Comparison of ENCODE assay signal across 10 mouse cellular contexts in genomic region chr4:63186281-63186870, GRCm38 (mm10). TPM values are rescaled to one million over a fixed set of nuclear protein-coding genes. Genes with fewer than 3 reads are reported as not detected.
DNase-seq lines count a peak whose midpoint lies in the region; ATAC-seq and TF ChIP-seq lines count a peak whose summit lies in the region.
"Had no signal": no experiment of that assay in that cellular context is flagged by ENCODE, and none has a peak within 500 bp of the region (broad histone marks: within the 10 kb centered on the region; RNA-seq: fewer than 3 reads in every experiment).

No protein-coding gene starts in this region.

- peak; percentile 80 for ATAC-seq in intestine, embryonic 16.5 days
- ATAC-seq in lung, embryonic 14.5 days (ENCODE audit: insufficient read depth) = peak; percentile 93
- peak; percentile 91 for ATAC-seq in stomach, embryonic 16.5 days (ENCODE audit: insufficient read depth, low FRiP score)
- ATAC-seq in granulocyte monocyte progenitor cell, adult 5-6 weeks (replicated peaks; ENCODE audit: poor library complexity, severe bottlenecking) = no peak

- H3K36me3 ChIP-seq in intestine, embryonic 16.5 days (ENCODE audit: control insufficient read depth, insufficient read depth, low read length) = no peaks in the 10 kb centered on the region
- no peaks in the 10 kb centered on the region for H3K36me3 ChIP-seq in lung, embryonic 14.5 days (ENCODE audit: insufficient read depth)
- H3K36me3 ChIP-seq in stomach, embryonic 16.5 days (ENCODE audit: control insufficient read depth, insufficient read depth, low read length) = no peaks in the 10 kb centered on the region
- H3K36me3 ChIP-seq: G1E had no signal

- no peak for TF ChIP-seq CTCF in lung, embryonic 14.5 days (IDR thresholded peaks at IDR 0.05; ENCODE audit: low read depth)

- no peaks in the 10 kb centered on the region for H3K9me3 ChIP-seq in intestine, embryonic 16.5 days (ENCODE audit: control insufficient read depth, low read length)
- H3K9me3 ChIP-seq in lung, embryonic 14.5 days (ENCODE audit: low read depth, low read length) = no peaks in the 10 kb centered on the region
- no peaks in the 10 kb centered on the region for H3K9me3 ChIP-seq in stomach, embryonic 16.5 days (replicated peaks; ENCODE audit: control insufficient read depth, low read length)

- no peak overlapping the region; the same call in 1 of the 2 replicates for H3K4me2 ChIP-seq in intestine, embryonic 16.5 days (ENCODE audit: low read depth, low read length)
- no peak overlapping the region for H3K4me2 ChIP-seq in lung, embryonic 14.5 days
- H3K4me2 ChIP-seq in stomach, embryonic 16.5 days (ENCODE audit: low read depth, low read length) = no peak overlapping the region

- peaks cover 10% of the 10 kb centered on the region for H3K4me1 ChIP-seq in intestine, embryonic 16.5 days (ENCODE audit: control insufficient read depth, insufficient read depth, low read length)
- H3K4me1 ChIP-seq in lung, embryonic 14.5 days (ENCODE audit: insufficient read depth) = peaks cover 11% of the 10 kb centered on the region; the same call in 1 of the 2 replicates
- 0 out of 2 replicates have a peak, but pooled peaks cover 10% of the 10 kb centered on the region for H3K4me1 ChIP-seq in stomach, embryonic 16.5 days (ENCODE audit: control insufficient read depth, insufficient read depth, low read length)

- DNase-seq in retina, postnatal 1 day = peak; percentile 12
- no peak for DNase-seq in retina, embryonic 14.5 days (ENCODE audit: low spot score)
- peak; percentile 79 for DNase-seq in lung, embryonic 14.5 days
- no peak for DNase-seq in frontal cortex, postnatal 14 days (ENCODE audit: low spot score in 2 of 2)
- DNase-seq in adrenal gland, adult (ENCODE audit: inconsistent age in 2 of 2, low spot score in 1 of 2) = no peak

- no peak overlapping the region for H3K27ac ChIP-seq in intestine, embryonic 16.5 days (ENCODE audit: low read length)
- peak overlapping the region; percentile 95 for H3K27ac ChIP-seq in lung, embryonic 14.5 days (ENCODE audit: low read depth)
- H3K27ac ChIP-seq in stomach, embryonic 16.5 days (ENCODE audit: low read length) = peak overlapping the region; percentile 76

- H3K27me3 ChIP-seq in intestine, embryonic 16.5 days (replicated peaks; ENCODE audit: control insufficient read depth, insufficient read depth, low read length) = no peaks in the 10 kb centered on the region
- no peaks in the 10 kb centered on the region for H3K27me3 ChIP-seq in lung, embryonic 14.5 days (ENCODE audit: insufficient read depth, low read length)
- no peaks in the 10 kb centered on the region for H3K27me3 ChIP-seq in stomach, embryonic 16.5 days (ENCODE audit: control insufficient read depth, insufficient read depth, low read length)

- H3K9ac ChIP-seq in intestine, embryonic 16.5 days (ENCODE audit: low read depth, low read length) = 0 out of 2 replicates have a peak overlapping the region, but pooled peaks have one; percentile 32
- no peak overlapping the region for H3K9ac ChIP-seq in lung, embryonic 14.5 days
- H3K9ac ChIP-seq in stomach, embryonic 16.5 days (ENCODE audit: low read length) = no peak overlapping the region

- 42% methylated on average over 21 of the region's 21 CpGs for WGBS in intestine, embryonic 16.5 days
- 33% methylated on average over 21 of the region's 21 CpGs for WGBS in lung, embryonic 14.5 days
- WGBS in stomach, embryonic 16.5 days = 37% methylated on average over 21 of the region's 21 CpGs

- H3K4me3 ChIP-seq in intestine, embryonic 16.5 days (ENCODE audit: low read length) = no peak overlapping the region
- H3K4me3 ChIP-seq in lung, embryonic 14.5 days (ENCODE audit: low read depth, low read length) = no peak overlapping the region
- H3K4me3 ChIP-seq in stomach, embryonic 16.5 days (replicated peaks; ENCODE audit: low read length) = no peak overlapping the region
- H3K4me3 ChIP-seq: myocyte had no signal

RNA-seq across cellular contexts. Expression of gene Kif12, which starts 14.4 kb away (rescaled TPM):
- polyA plus RNA-seq in intestine, embryonic 16.5 days (2015; fragmentation: Nextera tagmentation; extraction: Ambion mirVana) = 98.5 and 102 TPM in 2 replicates
- polyA plus RNA-seq in lung, embryonic 14.5 days (2014; fragmentation: Nextera tagmentation; extraction: Ambion mirVana) = 8.9 and 11.8 TPM in 2 replicates
- 27.3 and 27.4 TPM in 2 replicates for polyA plus RNA-seq in stomach, embryonic 16.5 days (2015; fragmentation: Nextera tagmentation; extraction: Ambion mirVana)
- not detected in 2 replicates for total RNA-seq in granulocyte monocyte progenitor cell, adult 5-6 weeks (2014; fragmentation: Nextera tagmentation)
- total RNA-seq in granulocyte monocyte progenitor cell, adult 5-6 weeks (2017) = not detected in 2 replicates
- total RNA-seq: G1E had no signal
- polyA plus RNA-seq: G1E, myocyte had no signal

RNA-seq across cellular contexts. Expression of gene Col27a1, which starts 27.4 kb away (rescaled TPM):
- 8.1 and 9.6 TPM in 2 replicates for polyA plus RNA-seq in intestine, embryonic 16.5 days (2015; fragmentation: Nextera tagmentation; extraction: Ambion mirVana)
- polyA plus RNA-seq in lung, embryonic 14.5 days (2014; fragmentation: Nextera tagmentation; extraction: Ambion mirVana) = 23.1 and 25.8 TPM in 2 replicates
- polyA plus RNA-seq in stomach, embryonic 16.5 days (2015; fragmentation: Nextera tagmentation; extraction: Ambion mirVana) = 13.3 and 15.0 TPM in 2 replicates
- total RNA-seq in granulocyte monocyte progenitor cell, adult 5-6 weeks (2014; fragmentation: Nextera tagmentation) = 0.32 TPM in 2 replicates
- total RNA-seq in granulocyte monocyte progenitor cell, adult 5-6 weeks (2017) = 0.10 and 0.60 TPM in 2 replicates
- polyA plus RNA-seq: G1E had no signal

RNA-seq across cellular contexts. Expression of gene Ambp, which starts 31.8 kb away (rescaled TPM):
- polyA plus RNA-seq in intestine, embryonic 16.5 days (2015; fragmentation: Nextera tagmentation; extraction: Ambion mirVana) = 29.0 and 54.2 TPM in 2 replicates
- 0.47 TPM in 1 of 2 replicates, not detected in the other for polyA plus RNA-seq in lung, embryonic 14.5 days (2014; fragmentation: Nextera tagmentation; extraction: Ambion mirVana)
- polyA plus RNA-seq in stomach, embryonic 16.5 days (2015; fragmentation: Nextera tagmentation; extraction: Ambion mirVana) = 86.7 and 116 TPM in 2 replicates
- not detected in 2 replicates for total RNA-seq in granulocyte monocyte progenitor cell, adult 5-6 weeks (2014; fragmentation: Nextera tagmentation)
- not detected in 2 replicates for total RNA-seq in granulocyte monocyte progenitor cell, adult 5-6 weeks (2017)
- total RNA-seq: G1E had no signal
- polyA plus RNA-seq: G1E, myocyte had no signal

Comparison
In these comparisons a context has a peak if more than half of its experiments do, and no peak if none do; other contexts are left out.
1. DNase-seq: peak in retina, postnatal 1 day (single experiment) and lung, embryonic 14.5 days (single experiment); none in retina, embryonic 14.5 days (single experiment), frontal cortex, postnatal 14 days (0 of 2) and adrenal gland, adult (0 of 2).
2. RNA of gene Ambp, which starts 31.8 kb away (polyA plus RNA-seq): 86.7 to 116 TPM in stomach, embryonic 16.5 days and 29.0 to 54.2 TPM in intestine, embryonic 16.5 days; 0.47 TPM in lung, embryonic 14.5 days; every median in the first group is over 10 times any median in the second.